Mouse (Mus musculus): ENCODE measurements around the gene Hmgb2.
A peak's percentile ranks its signal among the peaks of the same experiment; 100 is the strongest.
"Not testable (repeated sequence)": the region's sequence is repeated elsewhere in the genome, so short reads cannot be mapped to it uniquely, and the experiment has no call there.

The Hmgb2 gene

GRCm38 (mm10) chr8:57510791-57511315, 854 bp upstream of the Hmgb2 start:
- peak; percentile 46 for DNase-seq (ENCODE audit: low read depth)

GRCm38 (mm10) chr8:57512141-57513056, 692 bp downstream of the Hmgb2 start:
- peak; percentile 49 for DNase-seq (ENCODE audit: low read depth)

GRCm38 (mm10) chr8:57513178-57513661, 1.5 kb downstream of the Hmgb2 start:
- DNase-seq (ENCODE audit: low read depth), result peak; percentile 38

GRCm38 (mm10) chr8:57516685-57517084, 5.0 kb downstream of the Hmgb2 start:
- not testable (repeated sequence) for DNase-seq (ENCODE audit: low read depth)

- no peak for DNase-seq (ENCODE audit: low read depth)
Observed at GRCm38 (mm10) chr8:57517723-57518122, 6.0 kb downstream of the Hmgb2 start.

- no peak for DNase-seq (ENCODE audit: low read depth)
Observed at GRCm38 (mm10) chr8:57520186-57520786, 8.6 kb downstream of the Hmgb2 start.

GRCm38 (mm10) chr8:57528036-57528435, 16.3 kb downstream of the Hmgb2 start:
- DNase-seq (ENCODE audit: low read depth), result no peak

- DNase-seq (ENCODE audit: low read depth), result no peak
Observed at GRCm38 (mm10) chr8:57530238-57530637, 18.5 kb downstream of the Hmgb2 start.

- peak; percentile 85 for DNase-seq (ENCODE audit: low read depth)
Observed at GRCm38 (mm10) chr8:57530666-57531349, 19.1 kb downstream of the Hmgb2 start.

- DNase-seq (ENCODE audit: low read depth), result no peak
Observed at GRCm38 (mm10) chr8:57532223-57532622, 20.5 kb downstream of the Hmgb2 start.

- no peak for DNase-seq (ENCODE audit: low read depth)
Observed at GRCm38 (mm10) chr8:57533106-57533505, 21.4 kb downstream of the Hmgb2 start.

GRCm38 (mm10) chr8:57534495-57534894, 22.8 kb downstream of the Hmgb2 start:
- no peak for DNase-seq (ENCODE audit: low read depth)

GRCm38 (mm10) chr8:57536167-57536566, 24.5 kb downstream of the Hmgb2 start:
- no peak for DNase-seq (ENCODE audit: low read depth)

GRCm38 (mm10) chr8:57538601-57539000, 26.9 kb downstream of the Hmgb2 start:
- no peak for DNase-seq (ENCODE audit: low read depth)

GRCm38 (mm10) chr8:57540110-57540838, 28.6 kb downstream of the Hmgb2 start:
- DNase-seq (ENCODE audit: low read depth), result peak; percentile 76

- DNase-seq (ENCODE audit: low read depth), result no peak
Observed at GRCm38 (mm10) chr8:57540951-57541350, 29.2 kb downstream of the Hmgb2 start.

GRCm38 (mm10) chr8:57541405-57541804, 29.7 kb downstream of the Hmgb2 start:
- no peak for DNase-seq (ENCODE audit: low read depth)

GRCm38 (mm10) chr8:57546401-57546800, 34.7 kb downstream of the Hmgb2 start:
- DNase-seq (ENCODE audit: low read depth), result no peak

GRCm38 (mm10) chr8:57546834-57547233, 35.1 kb downstream of the Hmgb2 start:
- no peak for DNase-seq (ENCODE audit: low read depth)

- DNase-seq (ENCODE audit: low read depth), result no peak
Observed at GRCm38 (mm10) chr8:57547581-57547980, 35.9 kb downstream of the Hmgb2 start.
